Mouse (Mus musculus) forebrain, embryonic 11.5 days (tissue): ENCODE data around the gene Tmem255a. TPM values are rescaled to one million over a fixed set of nuclear protein-coding genes. Genes with fewer than 3 reads are reported as not detected.
A peak's percentile ranks its signal among the peaks of the same experiment; 100 is the strongest.

Experiments used
- ATAC-seq: fragments of 200-750 bp; cut with Nextera tagmentation; replicated peaks from 2 replicates; pipeline ENCODE4 v1.8.0; 2017; ENCODE audit warnings: moderate TSS enrichment; ENCODE audit not compliant: low FRiP score
- DNase-seq: peaks from one replicate; pipeline ENCODE4 v3.0.0-alpha.2; 2017; ENCODE audit warnings: low spot score
- H3K27ac ChIP-seq: fragments of 300-500 bp; sonication (generic); 2 replicates; pipeline ENCODE4 v1.5.1; 2014; ENCODE audit warnings: low read depth, low read length
- H3K27me3 ChIP-seq: fragments of 300-500 bp; sonication (generic); 2 replicates; pipeline ENCODE4 v1.6.1; 2014; ENCODE audit warnings: mild to moderate bottlenecking, low read length, mixed read lengths; ENCODE audit not compliant: control insufficient read depth, insufficient read depth
- H3K36me3 ChIP-seq: fragments of 300-500 bp; sonication (generic); 2 replicates; pipeline ENCODE4 v1.6.1; 2014; ENCODE audit warnings: mild to moderate bottlenecking, low read length, moderate library complexity, mixed read lengths; ENCODE audit not compliant: control insufficient read depth, insufficient read depth
- H3K4me1 ChIP-seq: fragments of 300-500 bp; sonication (generic); replicated peaks from 2 replicates; pipeline ENCODE4 v1.6.1; 2014; ENCODE audit warnings: low read length, mixed read lengths; ENCODE audit not compliant: control insufficient read depth, insufficient read depth
- H3K4me2 ChIP-seq: fragments of 300-500 bp; sonication (generic); 2 replicates; pipeline ENCODE4 v1.6.1; 2014; ENCODE audit warnings: low read depth, mild to moderate bottlenecking, low read length, moderate library complexity, mixed read lengths; ENCODE audit not compliant: severe bottlenecking
- H3K4me3 ChIP-seq: fragments of 300-500 bp; sonication (generic); 2 replicates; pipeline ENCODE4 v1.5.1; 2014; ENCODE audit warnings: low read depth, low read length
- H3K9ac ChIP-seq: fragments of 300-500 bp; sonication (generic); 2 replicates; pipeline ENCODE4 v1.6.1; 2014; ENCODE audit warnings: low read length
- H3K9me3 ChIP-seq: fragments of 300-500 bp; sonication (generic); 2 replicates; pipeline ENCODE4 v1.6.1; 2016; ENCODE audit warnings: low read length, mixed read lengths; ENCODE audit not compliant: control insufficient read depth
- WGBS: fragments of 180-500 bp; shearing (Covaris S2); extraction: QIAGEN DNeasy Blood & Tissue Kit; methylation state at CpG from one replicate; pipeline ENCODE4 v1.1.7; 2014; 5-methylcytosine and 5-hydroxymethylcytosine counted together
- polyA plus RNA-seq: library from polyadenylated mRNA; unstranded; fragments of >200 nt; fragmentation: Nextera tagmentation; extraction: Ambion mirVana; gene quantifications from 2 replicates; pipeline ENCODE4 v1.2.1, GENCODE M21; 2014

Gene Tmem255a
- polyA plus RNA-seq, 1 experiment from 2014 or later: 13.7 TPM

DNA sequence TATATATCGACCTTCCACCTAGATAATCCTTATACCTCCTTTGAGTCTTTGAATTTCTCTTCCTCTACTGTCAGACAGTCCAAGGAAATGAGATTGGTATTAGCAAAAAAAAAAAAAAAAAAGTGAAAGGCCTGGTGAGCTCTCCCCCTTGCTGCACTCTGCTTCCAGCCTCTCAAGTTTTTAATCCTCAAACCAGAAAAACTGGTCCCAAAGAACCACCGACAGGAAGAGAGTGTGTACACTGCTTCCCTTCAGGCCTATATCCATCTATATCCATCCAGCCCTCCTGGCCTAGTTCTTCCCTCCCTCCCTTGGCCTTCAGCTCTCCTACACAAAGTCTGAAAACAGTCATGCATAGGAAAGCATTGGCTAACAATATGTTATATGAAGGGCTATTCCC is 29.5 kb downstream of the Tmem255a start:
- no peak overlapping the region for H3K27ac ChIP-seq
- no peaks in the 10 kb centered on the region for H3K9me3 ChIP-seq
- DNase-seq (no peak), ATAC-seq (no peak)
- no peak overlapping the region for H3K4me3 ChIP-seq
- no peak overlapping the region for H3K9ac ChIP-seq
- no peaks in the 10 kb centered on the region for H3K36me3 ChIP-seq
- no peak overlapping the region for H3K4me2 ChIP-seq
- H3K4me1 ChIP-seq: no peaks in the 10 kb centered on the region
- WGBS: 54% methylated on average over 2 of the region's 2 CpGs
- no peaks in the 10 kb centered on the region for H3K27me3 ChIP-seq

DNA sequence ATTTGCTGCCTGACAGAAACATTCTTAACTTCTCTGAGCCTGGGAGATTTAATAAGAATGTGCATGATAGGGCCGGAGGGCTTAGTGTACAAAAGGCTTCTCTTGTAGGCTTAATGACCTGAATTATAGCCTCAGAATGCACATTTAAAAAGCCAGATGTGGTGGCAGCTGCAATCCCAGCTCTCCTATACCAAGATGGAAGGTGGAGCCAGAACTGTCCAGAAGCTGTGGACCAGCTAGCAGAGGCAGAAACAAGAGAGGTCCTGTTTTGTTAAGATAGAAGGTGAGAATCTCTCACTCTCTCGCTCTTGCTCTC is 34.6 kb downstream of the Tmem255a start:
- no peaks in the 10 kb centered on the region for H3K36me3 ChIP-seq
- WGBS: 77% methylated on average over 2 of the region's 2 CpGs
- ATAC-seq (no peak), DNase-seq (no peak)
- no peaks in the 10 kb centered on the region for H3K27me3 ChIP-seq
- H3K9me3 ChIP-seq: no peaks in the 10 kb centered on the region
- no peaks in the 10 kb centered on the region for H3K4me1 ChIP-seq
- no peak overlapping the region for H3K27ac ChIP-seq
- H3K9ac ChIP-seq: no peak overlapping the region
- no peak overlapping the region for H3K4me3 ChIP-seq
- H3K4me2 ChIP-seq: no peak overlapping the region

DNA sequence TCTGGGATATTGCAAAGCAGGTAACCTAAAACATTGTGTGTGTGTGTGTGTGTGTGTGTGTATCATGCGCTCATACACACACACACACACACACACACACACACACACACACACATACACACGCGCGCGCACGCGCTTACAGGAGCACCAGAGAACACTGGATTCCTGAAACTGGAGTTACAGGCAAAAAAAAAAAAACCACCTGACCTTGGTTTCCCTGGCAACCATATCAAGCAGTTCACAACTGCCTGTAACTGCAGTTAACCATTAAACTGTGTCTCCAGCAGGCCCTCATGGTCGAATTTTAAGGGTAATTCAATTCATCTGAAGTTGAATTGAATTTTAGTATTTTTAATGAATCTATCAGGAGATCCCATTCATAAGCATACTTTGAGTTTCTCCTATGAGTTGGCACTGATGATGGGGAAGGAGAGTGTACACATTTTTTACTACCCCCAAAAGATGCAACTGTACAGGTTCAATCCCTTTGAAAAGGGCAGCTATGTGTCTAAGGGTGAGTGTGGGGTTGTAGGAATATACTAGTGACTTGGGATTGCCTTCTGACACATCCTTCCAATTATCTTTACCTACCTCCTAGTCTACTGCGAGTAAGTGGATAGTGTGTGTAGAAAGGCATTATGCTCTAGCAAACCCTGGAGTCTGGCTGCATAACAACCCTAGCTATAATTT is 35.1 kb downstream of the Tmem255a start:
- H3K9ac ChIP-seq: no peak overlapping the region
- H3K4me1 ChIP-seq: no peaks in the 10 kb centered on the region
- no peaks in the 10 kb centered on the region for H3K27me3 ChIP-seq
- H3K36me3 ChIP-seq: no peaks in the 10 kb centered on the region
- no peak overlapping the region for H3K27ac ChIP-seq
- DNase-seq (no peak), ATAC-seq (no peak)
- no peaks in the 10 kb centered on the region for H3K9me3 ChIP-seq
- H3K4me3 ChIP-seq: no peak overlapping the region
- H3K4me2 ChIP-seq: no peak overlapping the region
- WGBS: 87% methylated on average over 9 of the region's 9 CpGs

DNA sequence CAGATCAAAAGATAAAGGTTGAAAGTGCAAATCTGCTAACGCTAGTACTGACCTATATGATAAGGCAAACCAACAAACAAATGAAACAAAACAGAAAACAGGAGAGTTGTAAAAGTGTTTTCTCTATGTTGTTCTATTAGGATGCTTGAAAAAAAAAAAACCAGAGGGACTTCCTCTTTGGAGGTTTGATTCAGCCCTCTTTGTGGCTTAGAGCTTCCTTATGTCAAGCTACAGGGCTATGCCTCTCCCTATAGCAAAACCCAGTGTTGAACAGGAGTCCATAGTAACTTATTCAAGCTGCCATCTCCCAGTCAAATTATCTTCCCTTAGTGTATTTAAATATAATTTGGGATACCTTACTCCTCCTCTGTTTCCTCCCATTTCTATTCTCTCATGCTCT is 44.8 kb downstream of the Tmem255a start:
- no peak overlapping the region for H3K4me2 ChIP-seq
- no peaks in the 10 kb centered on the region for H3K27me3 ChIP-seq
- DNase-seq: no peak
- no peaks in the 10 kb centered on the region for H3K9me3 ChIP-seq
- H3K4me1 ChIP-seq: no peaks in the 10 kb centered on the region
- H3K9ac ChIP-seq: no peak overlapping the region
- ATAC-seq: no peak
- no peak overlapping the region for H3K4me3 ChIP-seq
- H3K27ac ChIP-seq: no peak overlapping the region
- no peaks in the 10 kb centered on the region for H3K36me3 ChIP-seq
- WGBS: 74% methylated on average over 1 of the region's 1 CpGs

DNA sequence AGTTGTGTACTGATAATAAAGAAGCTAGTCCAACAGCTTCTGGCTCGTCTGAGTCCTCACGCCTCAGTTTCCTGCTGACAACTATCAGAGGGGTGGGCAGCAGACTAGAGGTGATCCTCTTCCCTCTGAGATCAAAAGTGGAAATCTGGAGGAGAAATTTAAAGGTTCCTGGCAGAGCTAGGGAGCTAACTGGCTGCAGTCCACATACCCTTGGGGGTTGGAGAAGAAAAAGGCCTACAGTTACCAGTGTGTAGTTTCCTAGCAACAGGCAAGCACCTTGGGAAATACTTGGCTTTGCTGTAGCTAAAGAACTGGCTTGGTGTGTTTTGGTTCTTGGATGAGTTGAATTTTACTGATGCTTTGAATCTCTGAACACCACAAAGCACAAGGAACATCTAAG is 50.4 kb downstream of the Tmem255a start:
- no peak for ATAC-seq

DNA sequence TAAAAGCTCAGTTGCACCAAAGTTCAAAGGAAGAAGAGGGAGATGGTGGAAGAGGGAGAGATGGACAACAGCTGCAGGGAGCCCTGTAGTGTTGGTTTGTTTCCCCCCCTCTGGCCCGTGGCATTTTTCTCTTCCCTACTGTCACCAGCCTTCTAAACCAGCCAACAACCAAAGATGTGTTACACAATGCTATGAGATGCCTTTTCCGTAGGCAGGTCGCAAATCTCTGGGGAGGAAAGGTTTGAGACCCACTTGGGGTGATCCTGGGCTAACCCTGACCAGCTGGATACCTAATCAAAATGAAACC is 61.8 kb downstream of the Tmem255a start:
- ATAC-seq (peak; percentile 6; the same call in 1 of the 2 replicates), DNase-seq (no peak)
- Histone ChIP-seq H3K9ac (peak overlapping the region; percentile 84), H3K27ac (no peak overlapping the region), H3K4me2 (peak overlapping the region; percentile 49), H3K4me3 (peak overlapping the region; percentile 59), H3K27me3 (no peaks in the 10 kb centered on the region), H3K4me1 (no peaks in the 10 kb centered on the region), H3K36me3 (no peaks in the 10 kb centered on the region), H3K9me3 (no peaks in the 10 kb centered on the region)
- 23% methylated on average over 3 of the region's 3 CpGs for WGBS

More for the DNA sequence above, 50.4 kb downstream of the Tmem255a start:
- H3K27me3 ChIP-seq: no peaks in the 10 kb centered on the region
- 66% methylated on average over 2 of the region's 2 CpGs for WGBS
- H3K4me1 ChIP-seq: no peaks in the 10 kb centered on the region
- no peak overlapping the region for H3K27ac ChIP-seq
- no peaks in the 10 kb centered on the region for H3K36me3 ChIP-seq
- H3K9me3 ChIP-seq: no peaks in the 10 kb centered on the region
- H3K4me3 ChIP-seq: no peak overlapping the region
- DNase-seq: no peak
- H3K4me2 ChIP-seq: no peak overlapping the region
- no peak overlapping the region for H3K9ac ChIP-seq

DNA sequence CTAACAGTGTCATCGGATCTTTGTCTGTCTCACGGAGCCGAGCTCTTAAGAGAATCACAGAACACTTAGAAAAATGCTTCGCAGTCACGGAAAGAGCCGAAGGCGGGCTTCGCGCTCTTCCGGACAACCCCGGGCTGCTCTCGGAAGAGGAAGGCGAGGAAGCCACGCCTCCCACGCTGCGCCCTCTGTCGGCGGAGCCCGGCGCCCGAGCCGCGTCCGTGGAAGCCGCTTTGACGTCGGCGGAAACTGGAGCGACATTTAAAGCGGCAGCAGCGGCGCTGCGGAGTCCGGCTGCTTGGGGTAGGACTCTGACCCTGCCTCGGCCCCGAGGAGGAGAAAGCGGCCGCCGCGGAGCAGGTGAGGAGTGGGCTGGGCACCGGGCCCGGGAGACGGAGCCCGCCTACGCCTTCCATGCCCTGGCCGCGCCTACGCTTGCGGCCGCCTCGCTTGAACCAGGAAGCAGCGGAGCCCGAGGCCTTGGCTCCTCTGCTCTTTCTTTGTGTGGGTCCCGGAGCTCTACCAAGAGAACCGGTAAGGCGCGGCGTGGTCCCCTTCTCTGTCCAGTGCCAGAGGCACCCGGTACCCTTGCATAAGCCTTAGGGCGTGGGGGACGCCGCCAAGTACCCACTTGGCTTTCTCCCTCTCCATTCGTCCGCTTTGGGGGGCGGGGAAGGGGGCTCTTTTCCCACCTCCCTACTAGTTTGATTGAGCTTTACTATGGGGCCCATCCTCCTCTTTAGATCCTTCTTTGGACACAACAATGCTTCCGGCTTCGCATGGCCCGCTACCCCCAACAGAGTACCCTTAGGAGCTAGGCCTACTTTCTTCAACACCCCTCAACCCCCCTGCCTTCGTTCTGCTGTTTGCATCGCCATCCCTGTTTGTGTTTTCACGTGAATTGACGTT is 62.4 kb downstream of the Tmem255a start, which contains the start of gene Zbtb33:
Gene Zbtb33 (plus strand): TSS at position 242 of the 906 bp plus-strand sequence.
- Histone ChIP-seq H3K27ac (peak within 1 kb of the TSS; percentile 76), H3K36me3 (no peaks in the 10 kb centered on the region), H3K4me1 (no peaks in the 10 kb centered on the region), H3K4me3 (peak within 1 kb of the TSS; percentile 59), H3K9ac (peak within 1 kb of the TSS; percentile 84), H3K27me3 (no peaks in the 10 kb centered on the region), H3K4me2 (peak within 1 kb of the TSS; percentile 49), H3K9me3 (no peaks in the 10 kb centered on the region)
- WGBS: 29% methylated on average over 64 of the region's 72 CpGs
- DNase-seq (peak; percentile 92), ATAC-seq (peak; percentile 95)

DNA sequence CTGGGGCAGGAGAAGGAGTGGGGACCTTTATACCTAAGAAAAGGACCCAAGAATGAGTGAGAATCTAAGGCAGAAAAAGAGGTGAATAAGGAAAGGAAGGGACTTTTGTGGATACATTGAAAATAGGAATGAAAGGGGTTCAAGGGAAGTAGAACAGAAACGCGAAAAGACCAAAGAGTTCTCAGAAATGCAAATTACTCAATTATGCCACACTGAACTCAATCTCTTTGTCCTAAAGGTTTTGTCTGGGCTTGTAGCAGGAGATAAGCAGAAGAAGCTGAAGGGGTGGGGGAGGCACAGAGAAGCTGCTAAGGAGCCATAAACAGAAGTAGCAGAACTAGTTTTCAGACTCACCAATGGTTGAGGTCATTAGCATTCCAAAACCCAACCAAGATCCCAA is 66.7 kb downstream of the Tmem255a start:
- DNase-seq (no peak), ATAC-seq (no peak)
- no peaks in the 10 kb centered on the region for H3K4me1 ChIP-seq
- H3K9me3 ChIP-seq: no peaks in the 10 kb centered on the region
- no peak overlapping the region for H3K4me3 ChIP-seq
- no peak overlapping the region for H3K4me2 ChIP-seq
- H3K9ac ChIP-seq: no peak overlapping the region
- WGBS: 24% methylated on average over 2 of the region's 2 CpGs
- no peaks in the 10 kb centered on the region for H3K27me3 ChIP-seq
- H3K36me3 ChIP-seq: no peaks in the 10 kb centered on the region
- H3K27ac ChIP-seq: no peak overlapping the region
